ENCODE assay signal across 12 mouse cellular contexts in genomic region chr3:138215395-138215989, GRCm38 (mm10). TPM values are rescaled to one million over a fixed set of nuclear protein-coding genes. Genes with fewer than 3 reads are reported as not detected.
DNase-seq lines count a peak whose midpoint lies in the region; ATAC-seq and TF ChIP-seq lines count a peak whose summit lies in the region.
"Had no signal": no experiment of that assay in that cellular context is flagged by ENCODE, and none has a peak within 500 bp of the region (broad histone marks: within the 10 kb centered on the region; RNA-seq: fewer than 3 reads in every experiment).

No protein-coding gene starts in this region.

- ATAC-seq in kidney, postnatal 0 days (replicated peaks; ENCODE audit: low FRiP score, low read depth): no peak
- ATAC-seq in embryonic facial prominence, embryonic 14.5 days (ENCODE audit: low read depth): peak; percentile 47; the same call in 1 of the 2 replicates
- peak; percentile 45; the same call in 1 of the 2 replicates for ATAC-seq in midbrain, embryonic 16.5 days
- ATAC-seq in liver, embryonic 11.5 days (replicated peaks; ENCODE audit: low FRiP score): no peak
- ATAC-seq: forebrain, embryonic 15.5 days had no signal

- no peak overlapping the region for H3K9ac ChIP-seq in kidney, postnatal 0 days (ENCODE audit: low read depth, low read length)
- H3K9ac ChIP-seq in embryonic facial prominence, embryonic 14.5 days (ENCODE audit: low read depth, low read length): no peak overlapping the region
- H3K9ac ChIP-seq in midbrain, embryonic 16.5 days (ENCODE audit: low read depth, low read length): no peak overlapping the region
- no peak overlapping the region for H3K9ac ChIP-seq in liver, embryonic 11.5 days (ENCODE audit: low read depth, low read length)
- H3K9ac ChIP-seq: forebrain, embryonic 15.5 days; limb, embryonic 15.5 days had no signal

- WGBS in kidney, postnatal 0 days: 47% methylated on average over 11 of the region's 11 CpGs
- 37% methylated on average over 11 of the region's 11 CpGs for WGBS in embryonic facial prominence, embryonic 14.5 days
- 13% methylated on average over 11 of the region's 11 CpGs for WGBS in midbrain, embryonic 16.5 days
- 64% methylated on average over 11 of the region's 11 CpGs for WGBS in liver, embryonic 11.5 days

- peak; percentile 30 for DNase-seq in kidney, postnatal 0 days (ENCODE audit: low spot score)
- no peak for DNase-seq in kidney, adult 8-10 months
- DNase-seq in ZHBTc4 (ENCODE audit: low read depth, low spot score): peak; percentile 66
- peak; percentile 48 for DNase-seq in embryonic facial prominence, embryonic 14.5 days (ENCODE audit: low spot score)
- no peak for DNase-seq in liver, embryonic 11.5 days (ENCODE audit: low spot score)
- no peak for DNase-seq in spleen, adult 12 weeks (ENCODE audit: low spot score)
- DNase-seq in Muller cell, postnatal 12 days (ENCODE audit: inconsistent ontology term): no peak
- DNase-seq: cerebellum, adult 9-11 months; right cerebral cortex, postnatal 14 days had no signal

- H3K27me3 ChIP-seq in kidney, postnatal 0 days (ENCODE audit: insufficient read depth, low read length): no peaks in the 10 kb centered on the region
- no peaks in the 10 kb centered on the region for H3K27me3 ChIP-seq in embryonic facial prominence, embryonic 14.5 days (replicated peaks; ENCODE audit: control insufficient read depth, insufficient read depth, low read length)
- no peaks in the 10 kb centered on the region for H3K27me3 ChIP-seq in midbrain, embryonic 16.5 days (ENCODE audit: control insufficient read depth, insufficient read depth, low read depth, low read length)
- H3K27me3 ChIP-seq in liver, embryonic 11.5 days (replicated peaks; ENCODE audit: control insufficient read depth, insufficient read depth, low read length): no peaks in the 10 kb centered on the region
- H3K27me3 ChIP-seq: forebrain, embryonic 15.5 days; limb, embryonic 15.5 days had no signal

- TF ChIP-seq CTCF in kidney, postnatal 0 days (IDR thresholded peaks at IDR 0.05; ENCODE audit: low read depth): no peak

- no peak overlapping the region for H3K27ac ChIP-seq in kidney, postnatal 0 days
- H3K27ac ChIP-seq in embryonic facial prominence, embryonic 14.5 days (replicated peaks; ENCODE audit: low read depth, low read length): no peak overlapping the region
- H3K27ac ChIP-seq in midbrain, embryonic 16.5 days (ENCODE audit: low read length): no peak overlapping the region
- H3K27ac ChIP-seq in liver, embryonic 11.5 days (ENCODE audit: low read depth, low read length): no peak overlapping the region
- H3K27ac ChIP-seq: forebrain, embryonic 15.5 days; limb, embryonic 15.5 days had no signal

- no peak overlapping the region for H3K4me3 ChIP-seq in kidney, postnatal 0 days (replicated peaks; ENCODE audit: low read depth, low read length)
- H3K4me3 ChIP-seq in embryonic facial prominence, embryonic 14.5 days (ENCODE audit: low read depth, low read length): no peak overlapping the region
- H3K4me3 ChIP-seq in midbrain, embryonic 16.5 days (ENCODE audit: low read depth, low read length): no peak overlapping the region
- H3K4me3 ChIP-seq in liver, embryonic 11.5 days (ENCODE audit: low read depth, low read length): no peak overlapping the region
- H3K4me3 ChIP-seq: forebrain, embryonic 15.5 days; limb, embryonic 15.5 days had no signal

- no peaks in the 10 kb centered on the region for H3K4me1 ChIP-seq in kidney, postnatal 0 days (replicated peaks; ENCODE audit: insufficient read depth, low read length)
- H3K4me1 ChIP-seq in embryonic facial prominence, embryonic 14.5 days (ENCODE audit: control insufficient read depth, insufficient read depth, low read length): peaks cover 7% of the 10 kb centered on the region; the same call in 1 of the 2 replicates
- no peaks in the 10 kb centered on the region; the same call in 1 of the 2 replicates for H3K4me1 ChIP-seq in midbrain, embryonic 16.5 days (ENCODE audit: control insufficient read depth, insufficient read depth, low read length)
- no peaks in the 10 kb centered on the region for H3K4me1 ChIP-seq in liver, embryonic 11.5 days (replicated peaks; ENCODE audit: control insufficient read depth, insufficient read depth, low read length)
- H3K4me1 ChIP-seq: forebrain, embryonic 15.5 days; limb, embryonic 15.5 days had no signal

- no peak overlapping the region for H3K4me2 ChIP-seq in kidney, postnatal 0 days (ENCODE audit: low read length)
- H3K4me2 ChIP-seq in embryonic facial prominence, embryonic 14.5 days (ENCODE audit: low read depth, low read length): no peak overlapping the region
- no peak overlapping the region for H3K4me2 ChIP-seq in midbrain, embryonic 16.5 days (ENCODE audit: low read length)
- H3K4me2 ChIP-seq in liver, embryonic 11.5 days: no peak overlapping the region
- H3K4me2 ChIP-seq: forebrain, embryonic 15.5 days; limb, embryonic 15.5 days had no signal

- H3K9me3 ChIP-seq in kidney, postnatal 0 days (replicated peaks; ENCODE audit: low read length): no peaks in the 10 kb centered on the region
- H3K9me3 ChIP-seq in embryonic facial prominence, embryonic 14.5 days (ENCODE audit: control insufficient read depth, low read length): no peaks in the 10 kb centered on the region
- no peaks in the 10 kb centered on the region for H3K9me3 ChIP-seq in midbrain, embryonic 16.5 days (replicated peaks; ENCODE audit: control insufficient read depth, low read length, poor library complexity, severe bottlenecking)
- H3K9me3 ChIP-seq in liver, embryonic 11.5 days (ENCODE audit: control insufficient read depth, low read length): no peaks in the 10 kb centered on the region
- H3K9me3 ChIP-seq: forebrain, embryonic 15.5 days; limb, embryonic 15.5 days had no signal

- H3K36me3 ChIP-seq in kidney, postnatal 0 days (ENCODE audit: insufficient read depth, low read length): no peaks in the 10 kb centered on the region
- no peaks in the 10 kb centered on the region for H3K36me3 ChIP-seq in embryonic facial prominence, embryonic 14.5 days (ENCODE audit: control insufficient read depth, insufficient read depth, low read length)
- H3K36me3 ChIP-seq in midbrain, embryonic 16.5 days (ENCODE audit: control insufficient read depth, insufficient read depth, low read length): no peaks in the 10 kb centered on the region
- H3K36me3 ChIP-seq in liver, embryonic 11.5 days (ENCODE audit: control insufficient read depth, insufficient read depth, low read length): no peaks in the 10 kb centered on the region
- H3K36me3 ChIP-seq: forebrain, embryonic 15.5 days; limb, embryonic 15.5 days had no signal

RNA-seq across cellular contexts. Expression of gene Adh7, which starts 2.1 kb away (rescaled TPM):
- polyA plus RNA-seq in kidney, postnatal 0 days (2015; fragmentation: Nextera tagmentation; extraction: Ambion mirVana): 0.55 and 0.88 TPM in 2 replicates
- polyA plus RNA-seq in embryonic facial prominence, embryonic 14.5 days (2014; fragmentation: Nextera tagmentation; extraction: Ambion mirVana): 4.8 and 5.2 TPM in 2 replicates
- polyA plus RNA-seq in midbrain, embryonic 16.5 days (2015; fragmentation: Nextera tagmentation; extraction: Ambion mirVana): 1.3 and 1.6 TPM in 2 replicates
- 0.12 and 0.13 TPM in 2 replicates for polyA plus RNA-seq in liver, embryonic 11.5 days (2014; fragmentation: Nextera tagmentation; extraction: Ambion mirVana)

RNA-seq across cellular contexts. Expression of gene 4930579F01Rik, which starts 21.9 kb away (rescaled TPM):
- 0.14 and 0.40 TPM in 2 replicates for polyA plus RNA-seq in kidney, postnatal 0 days (2015; fragmentation: Nextera tagmentation; extraction: Ambion mirVana)
- 0.21 TPM in 1 of 2 replicates, not detected in the other for polyA plus RNA-seq in embryonic facial prominence, embryonic 14.5 days (2014; fragmentation: Nextera tagmentation; extraction: Ambion mirVana)
- not detected in 2 replicates for polyA plus RNA-seq in midbrain, embryonic 16.5 days (2015; fragmentation: Nextera tagmentation; extraction: Ambion mirVana)
- polyA plus RNA-seq in liver, embryonic 11.5 days (2014; fragmentation: Nextera tagmentation; extraction: Ambion mirVana): not detected in 2 replicates
- polyA plus RNA-seq: forebrain, embryonic 15.5 days; limb, embryonic 15.5 days had no signal

RNA-seq across cellular contexts. Expression of gene Adh1, which starts 45.3 kb away (rescaled TPM):
- polyA plus RNA-seq in kidney, postnatal 0 days (2015; fragmentation: Nextera tagmentation; extraction: Ambion mirVana): 147 and 160 TPM in 2 replicates
- polyA plus RNA-seq in embryonic facial prominence, embryonic 14.5 days (2014; fragmentation: Nextera tagmentation; extraction: Ambion mirVana): 24.2 and 25.6 TPM in 2 replicates
- polyA plus RNA-seq in midbrain, embryonic 16.5 days (2015; fragmentation: Nextera tagmentation; extraction: Ambion mirVana): 1.1 TPM in 2 replicates
- polyA plus RNA-seq in liver, embryonic 11.5 days (2014; fragmentation: Nextera tagmentation; extraction: Ambion mirVana): 0.83 and 1.4 TPM in 2 replicates

Comparison
In these comparisons a context has a peak if more than half of its experiments do, and no peak if none do; other contexts are left out.
1. DNase-seq: peak in kidney, postnatal 0 days (single experiment), ZHBTc4 (single experiment) and embryonic facial prominence, embryonic 14.5 days (single experiment); none in kidney, adult 8-10 months (0 of 2), liver, embryonic 11.5 days (single experiment), spleen, adult 12 weeks (single experiment) and Muller cell, postnatal 12 days (single experiment).
2. ATAC-seq: peak in embryonic facial prominence, embryonic 14.5 days (single experiment) and midbrain, embryonic 16.5 days (single experiment); none in kidney, postnatal 0 days (single experiment) and liver, embryonic 11.5 days (single experiment).
3. RNA of gene Adh1, which starts 45.3 kb away (polyA plus RNA-seq): 147 to 160 TPM in kidney, postnatal 0 days and 24.2 to 25.6 TPM in embryonic facial prominence, embryonic 14.5 days; 0.83 to 1.4 TPM in liver, embryonic 11.5 days and 1.1 TPM in midbrain, embryonic 16.5 days; every median in the first group is over 10 times any median in the second.